Mouse (Mus musculus) lung, postnatal 0 days (tissue): ENCODE data around the gene Cfap45.

Experiments used
- CTCF ChIP-seq: IDR thresholded peaks from 2 replicates; pipeline ENCODE4 v1.5.1; 2016; ENCODE audit warnings: antibody characterized with exemption, mild to moderate bottlenecking
- EP300 ChIP-seq: IDR thresholded peaks from 2 replicates; pipeline ENCODE4 v1.6.1; 2016; ENCODE audit warnings: antibody characterized with exemption, mild to moderate bottlenecking, control low read depth

DNA sequence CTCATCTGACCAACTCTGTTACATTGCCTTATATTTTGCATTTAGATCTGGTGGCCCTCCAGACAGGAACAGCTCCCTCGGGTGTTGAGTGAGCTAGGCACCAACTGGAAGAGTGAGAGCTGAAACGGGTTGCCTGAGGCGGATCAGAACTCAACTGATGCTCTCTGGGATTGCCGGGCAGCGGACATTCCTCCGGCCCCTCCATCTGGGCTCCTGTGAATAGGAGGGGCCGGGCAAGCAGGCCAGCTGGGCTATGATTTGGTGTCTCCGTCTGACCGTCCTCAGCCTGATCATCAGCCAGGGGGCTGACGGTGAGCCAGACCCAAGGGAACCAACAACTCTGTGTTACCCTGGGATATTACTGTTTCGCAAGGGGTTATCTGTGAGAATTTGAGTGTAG is 36.4 kb upstream of the Cfap45 start:
- no peak for TF ChIP-seq CTCF
- no peak for TF ChIP-seq EP300
